Mouse (Mus musculus) CH12.LX (cell line): ENCODE measurements around the gene Sema6d. TPM values are rescaled to one million over a fixed set of nuclear protein-coding genes. Genes with fewer than 3 reads are reported as not detected.

ENCODE experiments used
- DNase-seq: peaks from one replicate; pipeline ENCODE4 v3.0.0-alpha.2; 2013; ENCODE audit errors: extremely low read depth
- H3K27ac ChIP-seq: 2 replicates; pipeline ENCODE4 v1.5.1; 2012; ENCODE audit warnings: low read depth, mild to moderate bottlenecking, control low read depth, moderate library complexity; ENCODE audit not compliant: insufficient read depth
- H3K27me3 ChIP-seq: replicated peaks from 2 replicates; pipeline ENCODE3; 2012; ENCODE audit warnings: inconsistent platforms
- H3K36me3 ChIP-seq, 2 experiments: replicated peaks in 1 of 2; 2 replicates each; pipeline versions ENCODE3 to v1.6.1; 2012; ENCODE audit warnings: inconsistent platforms in 1 of 2, low read length in 1 of 2, mild to moderate bottlenecking in 1 of 2, mixed read lengths in 1 of 2, moderate library complexity in 1 of 2; ENCODE audit not compliant: control insufficient read depth in 1 of 2, insufficient read depth in 1 of 2
- H3K4me1 ChIP-seq, 2 experiments: 2 replicates each; pipeline ENCODE4 v1.6.1; 2012; ENCODE audit warnings: inconsistent platforms in 1 of 2, moderate library complexity in 1 of 2; ENCODE audit not compliant: insufficient read depth in 2 of 2, control insufficient read depth in 1 of 2
- H3K4me2 ChIP-seq: 2 replicates; pipeline ENCODE4 v1.6.1; 2012; ENCODE audit warnings: low read depth, mild to moderate bottlenecking, control low read depth; ENCODE audit not compliant: poor library complexity, insufficient read depth, severe bottlenecking
- H3K4me3 ChIP-seq, 3 experiments: fragments of 150-350 bp in 1 of 3; sonication (generic) in 1 of 3; replicated peaks in 1 of 3; 2 replicates each; pipeline versions ENCODE3 to v1.5.1; 2011 to 2012; ENCODE audit warnings: low read depth in 2 of 3, low read length in 2 of 3, mild to moderate bottlenecking in 2 of 3, moderate library complexity in 2 of 3, control low read depth in 1 of 3, improper control_type of control experiment in 1 of 3, inconsistent platforms in 1 of 3, mixed read lengths in 1 of 3; ENCODE audit not compliant: poor library complexity in 1 of 3
- H3K79me2 ChIP-seq: replicated peaks from 2 replicates; pipeline ENCODE4 v1.6.1; 2012; ENCODE audit warnings: mild to moderate bottlenecking, moderate library complexity; ENCODE audit not compliant: control insufficient read depth, poor library complexity, insufficient read depth, severe bottlenecking; ENCODE audit errors: extremely low read depth
- H3K9ac ChIP-seq: 2 replicates; pipeline ENCODE4 v1.6.1; 2012; ENCODE audit warnings: low read depth, mild to moderate bottlenecking, control low read depth, moderate library complexity; ENCODE audit not compliant: insufficient read depth
- H3K9me3 ChIP-seq: replicated peaks from 2 replicates; pipeline ENCODE3; 2012; ENCODE audit warnings: low read length, inconsistent platforms, mixed read lengths
- CHD1 ChIP-seq: IDR thresholded peaks from 2 replicates; pipeline ENCODE4 v1.6.1; 2012; ENCODE audit warnings: low read depth, low read length, improper control_type of control experiment, inconsistent platforms
- CHD2 ChIP-seq: IDR thresholded peaks from 2 replicates; pipeline ENCODE4 v1.6.1; 2011; ENCODE audit warnings: low read length, improper control_type of control experiment
- ETS1 ChIP-seq: conservative IDR thresholded peaks from 2 replicates; pipeline ENCODE4 v1.6.1; 2012; ENCODE audit warnings: low read depth, mild to moderate bottlenecking, inconsistent platforms, low read length, improper control_type of control experiment, moderate library complexity
- JUN ChIP-seq: IDR thresholded peaks from 2 replicates; pipeline ENCODE4 v1.6.1; 2011; ENCODE audit warnings: low read depth, mild to moderate bottlenecking, low read length, improper control_type of control experiment, moderate library complexity; ENCODE audit not compliant: insufficient read depth
- KAT2A ChIP-seq: IDR thresholded peaks from 2 replicates; pipeline ENCODE4 v1.6.1; 2012; ENCODE audit warnings: low read length, improper control_type of control experiment, inconsistent platforms; ENCODE audit not compliant: insufficient replicate concordance
- MAFK ChIP-seq: IDR thresholded peaks from 2 replicates; pipeline ENCODE4 v1.6.1; 2011; ENCODE audit warnings: low read length, improper control_type of control experiment; ENCODE audit not compliant: insufficient replicate concordance
- MAX ChIP-seq: IDR thresholded peaks from 2 replicates; pipeline ENCODE4 v1.6.1; 2011; ENCODE audit warnings: low read length, improper control_type of control experiment
- MEF2A ChIP-seq: IDR thresholded peaks from 2 replicates; pipeline ENCODE4 v1.6.1; 2014; ENCODE audit warnings: low read depth, mild to moderate bottlenecking, inconsistent platforms, low read length, improper control_type of control experiment, borderline replicate concordance
- NELFE ChIP-seq: IDR thresholded peaks from 2 replicates; pipeline ENCODE4 v1.6.1; 2011; ENCODE audit warnings: low read depth, low read length, improper control_type of control experiment
- POLR2A ChIP-seq: IDR thresholded peaks from 2 replicates; pipeline ENCODE4 v1.6.1; 2011; ENCODE audit warnings: low read depth, mild to moderate bottlenecking, improper control_type of control experiment, low read length
- POLR2AphosphoS2 ChIP-seq: IDR thresholded peaks from 2 replicates; pipeline ENCODE4 v1.6.1; 2011; ENCODE audit warnings: low read depth, low read length, improper control_type of control experiment
- RAD21 ChIP-seq: IDR thresholded peaks from 2 replicates; pipeline ENCODE4 v1.6.1; 2011; ENCODE audit warnings: low read depth, mild to moderate bottlenecking, low read length, improper control_type of control experiment, moderate library complexity
- SIN3A ChIP-seq: IDR thresholded peaks from 2 replicates; pipeline ENCODE4 v1.6.1; 2012; ENCODE audit warnings: low read length, improper control_type of control experiment, inconsistent platforms
- SMC3 ChIP-seq: IDR thresholded peaks from 2 replicates; pipeline ENCODE4 v1.6.1; 2011; ENCODE audit warnings: low read depth, low read length, improper control_type of control experiment
- TCF12 ChIP-seq: IDR thresholded peaks from 2 replicates; pipeline ENCODE4 v1.6.1; 2014; ENCODE audit warnings: low read depth, mild to moderate bottlenecking, inconsistent platforms, low read length, improper control_type of control experiment
- UBTF ChIP-seq: IDR thresholded peaks from 2 replicates; pipeline ENCODE4 v1.6.1; 2012; ENCODE audit warnings: low read depth, mild to moderate bottlenecking, inconsistent platforms, low read length, improper control_type of control experiment, moderate library complexity
- USF1 ChIP-seq: IDR thresholded peaks from 2 replicates; pipeline ENCODE4 v1.6.1; 2014; ENCODE audit warnings: low read depth, mild to moderate bottlenecking, inconsistent platforms, low read length, improper control_type of control experiment
- USF2 ChIP-seq: conservative IDR thresholded peaks from 2 replicates; pipeline ENCODE4 v1.6.1; 2011; ENCODE audit warnings: low read depth, low read length, improper control_type of control experiment
- ZC3H11A ChIP-seq: IDR thresholded peaks from 2 replicates; pipeline ENCODE4 v1.6.1; 2012; ENCODE audit warnings: low read depth, mild to moderate bottlenecking, inconsistent platforms, low read length, improper control_type of control experiment
- ZKSCAN1 ChIP-seq: IDR thresholded peaks from 2 replicates; pipeline ENCODE4 v1.6.1; 2012; ENCODE audit warnings: low read depth, inconsistent platforms, low read length, improper control_type of control experiment, borderline replicate concordance
- dilution Hi-C: fragments of 300-500 bp; cut with MboI; formaldehyde crosslinking; loops from 2 replicates; pipeline ENCODE4 v1.14.3; 2020; ENCODE audit warnings: low sequenced_read_pairs; ENCODE audit not compliant: extremely low pct_unique_long_range_greater_than_20kb, extremely low pct_ligation_motif_present
- in situ Hi-C: fragments of 300-500 bp; cut with MboI; formaldehyde crosslinking; loops from 3 replicates; pipeline ENCODE4 v1.14.3; 2019; ENCODE audit warnings: low sequenced_read_pairs, low pct_ligation_motif_present, low pct_unique_long_range_greater_than_20kb, mixed read lengths
- polyA plus RNA-seq: library from polyadenylated mRNA; unstranded; fragments of >175 nt; gene quantifications from 2 replicates; pipeline ENCODE4 v1.2.1, GENCODE M21; 2012; ENCODE audit warnings: low read depth; ENCODE audit not compliant: insufficient read length
- total RNA-seq, 2 experiments: library from RNA; depleted of rRNA; stranded (reverse); fragments of 300-350 nt in 1 of 2; fragments of >200 nt in 1 of 2; gene quantifications; 2 replicates each; pipeline ENCODE4 v1.2.3; 2012 to 2014

The Sema6d gene
- total and polyA plus RNA-seq, 3 experiments = not detected

DNA sequence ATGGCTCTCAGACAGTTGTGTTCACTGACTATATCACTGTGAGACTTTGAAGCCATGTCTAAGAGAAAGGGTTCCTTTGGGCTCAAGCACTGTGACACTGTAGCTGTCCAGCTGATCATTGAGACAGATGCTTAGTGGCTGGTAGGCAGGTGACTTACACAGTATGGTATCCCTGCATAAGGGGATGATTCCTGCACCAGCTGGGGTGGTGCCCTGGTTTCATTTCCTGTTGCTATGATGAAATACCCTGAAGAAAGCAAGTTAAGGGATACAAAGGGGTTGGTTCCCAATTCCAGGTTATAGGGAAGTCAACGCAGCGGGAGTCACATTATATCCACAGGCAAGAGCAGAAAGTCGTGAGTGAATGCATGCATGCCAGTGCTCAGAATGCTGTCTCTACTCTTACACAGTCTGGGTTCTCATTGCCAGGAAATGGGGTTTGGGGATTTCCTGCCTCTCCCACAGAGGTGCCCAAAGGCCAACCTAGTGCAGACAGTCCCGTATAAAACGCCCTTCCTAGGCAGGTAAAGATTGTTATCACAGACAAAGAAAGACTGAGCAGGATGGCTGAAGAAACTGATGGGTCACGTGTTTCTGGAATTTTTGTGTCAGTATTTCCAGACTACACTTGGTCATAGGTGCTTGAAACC lies 532.3 kb downstream of the Sema6d start:
- H3K79me2 ChIP-seq = no peaks in the 10 kb centered on the region
- no peaks in the 10 kb centered on the region for H3K36me3 ChIP-seq
- H3K9me3 ChIP-seq = peaks cover 80% of the 10 kb centered on the region
- H3K4me3 ChIP-seq = no peak overlapping the region
- no peaks in the 10 kb centered on the region for H3K27me3 ChIP-seq
- H3K4me2 ChIP-seq = no peak overlapping the region
- dilution Hi-C loops (no loop called here), in situ Hi-C loops (no loop called here)
- no peak for TF ChIP-seq POLR2A
- TF ChIP-seq SMC3 = no peak
- TF ChIP-seq ETS1 = no peak
- TF ChIP-seq MAFK = no peak
- no peak for TF ChIP-seq USF1
- TF ChIP-seq SIN3A = no peak
- TF ChIP-seq USF2 = no peak
- TF ChIP-seq MAX = no peak
- H3K9ac ChIP-seq = no peak overlapping the region
- H3K27ac ChIP-seq = no peak overlapping the region
- H3K4me1 ChIP-seq = no peaks in the 10 kb centered on the region
- DNase-seq = no peak

DNA sequence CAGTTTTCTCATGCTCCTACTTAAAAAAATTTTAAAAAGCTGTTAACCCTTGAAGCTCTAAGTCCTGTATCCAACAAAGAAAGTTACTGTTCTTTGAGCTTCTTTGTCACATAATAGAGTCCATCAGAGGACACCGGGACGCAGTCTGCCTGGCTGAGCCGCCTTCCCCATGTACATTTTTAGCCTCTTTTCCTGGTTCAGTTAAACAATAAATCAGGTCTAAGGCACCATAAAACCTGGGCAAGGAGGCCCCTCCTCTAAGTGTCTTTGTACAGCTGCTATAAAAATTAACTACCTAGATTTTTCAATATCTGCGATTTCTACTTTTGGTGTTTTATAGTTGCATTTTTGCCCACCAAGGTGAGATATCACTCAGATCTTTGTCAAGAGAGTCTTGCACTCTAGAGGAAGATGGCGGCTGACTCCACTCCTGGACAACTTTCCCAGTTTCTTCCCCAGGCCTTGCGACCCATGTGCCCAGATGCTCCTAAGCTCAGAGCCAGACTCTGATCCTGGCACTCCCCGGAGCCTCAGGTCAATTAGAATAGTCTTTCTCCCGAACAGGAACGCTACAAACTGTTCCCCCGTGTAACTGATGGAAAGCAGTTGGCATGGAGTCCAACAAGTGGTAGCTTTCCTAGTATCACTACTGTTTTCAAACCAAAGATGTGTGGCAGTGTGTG lies 534.6 kb downstream of the Sema6d start:
- no peak for TF ChIP-seq CHD1
- TF ChIP-seq MEF2A = no peak
- TF ChIP-seq ZC3H11A = no peak
- TF ChIP-seq MAX = no peak
- TF ChIP-seq CHD2 = no peak
- Histone ChIP-seq H3K36me3 (no peaks in the 10 kb centered on the region), H3K4me1 (no peaks in the 10 kb centered on the region), H3K79me2 (no peaks in the 10 kb centered on the region), H3K27me3 (no peaks in the 10 kb centered on the region), H3K27ac (no peak overlapping the region), H3K9ac (no peak overlapping the region), H3K9me3 (peaks cover 72% of the 10 kb centered on the region), H3K4me2 (no peak overlapping the region), H3K4me3 (no peak overlapping the region)
- DNase-seq = no peak
- dilution Hi-C loops = no loop called here
- in situ Hi-C loops = no loop called here

DNA sequence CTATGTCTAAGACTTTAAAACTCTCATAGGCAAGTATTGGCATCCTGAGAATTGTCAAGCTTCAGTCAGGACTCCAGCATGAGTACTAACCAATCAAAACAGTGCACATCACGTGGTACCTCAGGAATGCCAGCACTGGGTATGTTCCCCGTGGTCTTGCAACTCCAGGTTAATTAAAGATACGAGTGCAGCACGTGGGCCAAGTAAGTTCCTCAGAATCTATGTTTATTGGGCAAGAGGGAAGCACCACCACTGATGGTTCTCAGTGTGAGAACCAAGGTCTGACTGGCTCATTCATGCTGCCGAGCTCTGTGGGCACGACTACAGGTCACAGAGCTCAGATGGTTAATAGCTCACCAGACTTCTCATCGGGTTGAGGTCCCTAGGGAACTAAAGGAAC lies 536.7 kb downstream of the Sema6d start:
- Histone ChIP-seq H3K4me3 (no peak overlapping the region), H3K9ac (no peak overlapping the region), H3K27ac (no peak overlapping the region), H3K36me3 (no peaks in the 10 kb centered on the region), H3K27me3 (no peaks in the 10 kb centered on the region), H3K4me1 (no peaks in the 10 kb centered on the region), H3K9me3 (peaks cover 64% of the 10 kb centered on the region), H3K4me2 (no peak overlapping the region), H3K79me2 (no peaks in the 10 kb centered on the region)
- in situ Hi-C loops (no loop called here), dilution Hi-C loops (no loop called here)
- DNase-seq = no peak
- no peak for TF ChIP-seq MAFK
- no peak for TF ChIP-seq KAT2A
- TF ChIP-seq RAD21 = no peak
- no peak for TF ChIP-seq ZKSCAN1
- no peak for TF ChIP-seq NELFE
- no peak for TF ChIP-seq TCF12
- TF ChIP-seq ETS1 = no peak
- TF ChIP-seq SIN3A = no peak
- no peak for TF ChIP-seq JUN
- TF ChIP-seq POLR2AphosphoS2 = no peak
- TF ChIP-seq MAX = no peak
- no peak for TF ChIP-seq UBTF
- TF ChIP-seq, all 38 proteins: peak for 0
